Mouse (Mus musculus): Measurements from ENCODE around the gene Acin1.
A peak's percentile ranks its signal among the peaks of the same experiment; 100 is the strongest.

GRCm38 (mm10) chr14:54638210-54638609 lies 48.5 kb downstream of the Acin1 start:
- peak; percentile 21; the same call in 1 of the 2 replicates for TF ChIP-seq CTCF (IDR thresholded peaks at IDR 0.05; ENCODE audit: borderline replicate concordance, control insufficient read depth, extremely low read depth, insufficient read depth, low read length, poor library complexity)
- TF ChIP-seq POLR2A (IDR thresholded peaks at IDR 0.05; ENCODE audit: control insufficient read depth, extremely low read depth, insufficient read depth, low read length, poor library complexity) = no peak
